Mouse (Mus musculus): ENCODE results near the gene Nipal1. TPM values are rescaled to one million over a fixed set of nuclear protein-coding genes. Genes with fewer than 3 reads are reported as not detected.

The Nipal1 gene
- polyA plus RNA-seq, 1 experiment from 2014 or later, result 0.45 TPM

DNA sequence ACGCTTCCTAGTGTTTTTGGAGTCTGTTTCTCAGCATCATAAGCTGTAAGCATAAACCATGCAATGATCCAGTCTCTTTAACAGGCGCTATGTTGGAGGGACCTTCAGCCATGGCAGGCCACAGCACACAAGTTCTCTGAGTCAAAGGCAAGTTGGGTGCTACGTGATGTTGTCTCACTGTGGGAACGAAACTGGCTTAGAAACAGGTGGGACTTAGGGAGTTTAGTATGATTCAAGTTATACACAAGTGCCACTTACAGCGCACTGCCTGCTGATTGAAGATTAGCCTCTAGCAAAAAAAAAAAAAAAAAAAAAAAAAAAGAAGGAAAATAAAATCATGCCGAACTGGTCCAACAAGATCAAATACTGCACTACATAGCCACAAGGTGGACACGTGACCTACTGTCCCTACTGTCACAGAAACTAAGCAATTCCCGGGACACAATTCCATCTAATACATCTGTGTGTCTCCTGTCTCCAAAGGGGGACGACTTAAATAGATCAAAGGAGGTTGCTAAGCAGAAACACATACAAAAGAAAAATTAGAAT lies 27.5 kb downstream of the Nipal1 start:
- WGBS, result 86% methylated on average over 9 of the region's 9 CpGs
- Histone ChIP-seq H3K4me2 (no peak overlapping the region), H3K27me3 (ENCODE audit: control insufficient read depth, insufficient read depth, low read length) (no peaks in the 10 kb centered on the region), H3K4me3 (ENCODE audit: low read depth, low read length) (no peak overlapping the region), H3K4me1 (ENCODE audit: control insufficient read depth, insufficient read depth, low read length) (peaks cover 8% of the 10 kb centered on the region; the same call in 1 of the 2 replicates), H3K9me3 (ENCODE audit: control insufficient read depth, low read length) (no peaks in the 10 kb centered on the region), H3K27ac (ENCODE audit: low read depth, low read length) (no peak overlapping the region), H3K9ac (ENCODE audit: low read length) (no peak overlapping the region), H3K36me3 (ENCODE audit: control insufficient read depth, insufficient read depth, low read length) (no peaks in the 10 kb centered on the region)
- DNase-seq (ENCODE audit: low spot score, missing footprints) (no peak), ATAC-seq (ENCODE audit: low FRiP score) (no peak)

DNA sequence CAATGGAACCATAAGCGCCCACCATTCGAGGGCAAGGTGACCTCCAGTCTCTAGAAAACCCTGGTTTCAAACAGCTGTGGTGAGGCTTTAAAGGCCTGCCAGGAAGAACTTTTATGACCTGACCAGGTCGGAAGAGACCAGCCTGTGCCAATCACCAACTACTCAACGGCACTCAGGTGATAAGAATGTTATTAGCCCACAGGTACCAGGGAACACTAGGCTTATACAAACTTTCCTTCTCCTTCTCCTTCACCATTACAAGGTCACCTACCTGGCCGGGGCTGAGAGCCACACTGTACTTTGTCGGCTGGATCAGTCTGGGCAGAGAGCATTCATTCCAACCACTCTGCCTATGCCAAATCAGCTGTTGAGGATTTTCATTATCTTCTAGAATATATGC lies 33.9 kb downstream of the Nipal1 start:
- Histone ChIP-seq H3K27me3 (ENCODE audit: control insufficient read depth, insufficient read depth, low read length) (no peaks in the 10 kb centered on the region), H3K36me3 (ENCODE audit: control insufficient read depth, insufficient read depth, low read length) (no peaks in the 10 kb centered on the region), H3K4me1 (ENCODE audit: control insufficient read depth, insufficient read depth, low read length) (no peaks in the 10 kb centered on the region), H3K4me2 (no peak overlapping the region), H3K4me3 (ENCODE audit: low read depth, low read length) (no peak overlapping the region), H3K9ac (ENCODE audit: low read length) (no peak overlapping the region), H3K27ac (ENCODE audit: low read depth, low read length) (no peak overlapping the region), H3K9me3 (ENCODE audit: control insufficient read depth, low read length) (no peaks in the 10 kb centered on the region)
- DNase-seq (ENCODE audit: low spot score, missing footprints) (no peak), ATAC-seq (ENCODE audit: low FRiP score) (no peak)
- 93% methylated on average over 6 of the region's 6 CpGs for WGBS

DNA sequence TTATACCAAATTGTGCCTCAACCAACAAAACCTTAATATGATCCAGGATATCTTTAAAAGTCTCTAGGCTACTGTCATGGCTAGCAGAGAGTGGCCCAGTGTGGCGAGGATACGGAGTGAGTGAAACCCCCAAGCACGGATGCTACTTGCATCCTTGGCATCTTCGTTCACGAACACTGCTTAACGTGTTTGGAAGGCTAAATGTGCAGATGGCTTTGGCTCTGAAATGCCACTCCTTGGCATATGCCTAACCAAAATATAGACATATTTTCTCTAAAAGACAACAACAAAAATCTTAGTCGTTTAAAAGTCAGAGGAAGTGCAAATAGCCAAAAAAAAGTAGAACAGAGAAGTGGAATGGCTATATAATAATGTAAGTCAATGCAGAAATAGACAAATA lies 42.0 kb downstream of the Nipal1 start:
- WGBS, result 92% methylated on average over 7 of the region's 7 CpGs

DNA sequence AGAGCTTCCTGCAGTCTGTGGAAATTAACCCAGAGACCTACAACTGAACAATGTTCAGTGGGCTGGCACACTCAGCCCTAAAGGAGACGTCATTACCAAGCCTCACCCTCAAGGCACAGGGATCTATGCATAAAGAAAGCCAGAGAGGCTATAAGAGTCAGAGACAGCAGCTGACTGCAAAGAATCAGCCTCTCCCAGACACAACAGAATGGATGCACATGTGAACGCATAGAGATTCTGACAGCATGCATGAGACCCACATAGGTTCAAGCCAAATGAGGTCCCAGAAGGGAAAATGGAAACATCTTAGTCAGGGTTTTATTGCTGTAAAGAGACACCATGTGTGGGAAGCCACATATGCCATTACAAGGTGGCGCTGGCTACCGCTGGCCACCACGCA lies 42.9 kb downstream of the Nipal1 start:
- no peak overlapping the region for H3K4me2 ChIP-seq
- no peak overlapping the region for H3K27ac ChIP-seq (ENCODE audit: low read depth, low read length)
- no peaks in the 10 kb centered on the region for H3K4me1 ChIP-seq (ENCODE audit: control insufficient read depth, insufficient read depth, low read length)
- WGBS, result 91% methylated on average over 5 of the region's 5 CpGs
- H3K9me3 ChIP-seq (ENCODE audit: control insufficient read depth, low read length), result no peaks in the 10 kb centered on the region
- no peak overlapping the region for H3K4me3 ChIP-seq (ENCODE audit: low read depth, low read length)
- ATAC-seq (ENCODE audit: low FRiP score) (no peak), DNase-seq (ENCODE audit: low spot score, missing footprints) (no peak)
- H3K27me3 ChIP-seq (ENCODE audit: control insufficient read depth, insufficient read depth, low read length), result no peaks in the 10 kb centered on the region
- no peaks in the 10 kb centered on the region for H3K36me3 ChIP-seq (ENCODE audit: control insufficient read depth, insufficient read depth, low read length)
- no peak overlapping the region for H3K9ac ChIP-seq (ENCODE audit: low read length)

More for the DNA sequence above, 42.0 kb downstream of the Nipal1 start:
- no peak for ATAC-seq (ENCODE audit: low FRiP score)
- H3K4me3 ChIP-seq (ENCODE audit: low read depth, low read length), result no peak overlapping the region
- no peak overlapping the region for H3K27ac ChIP-seq (ENCODE audit: low read depth, low read length)
- H3K36me3 ChIP-seq (ENCODE audit: control insufficient read depth, insufficient read depth, low read length), result no peaks in the 10 kb centered on the region
- no peaks in the 10 kb centered on the region for H3K27me3 ChIP-seq (ENCODE audit: control insufficient read depth, insufficient read depth, low read length)
- no peak overlapping the region for H3K9ac ChIP-seq (ENCODE audit: low read length)
- DNase-seq (ENCODE audit: low spot score, missing footprints), result no peak
- no peak overlapping the region for H3K4me2 ChIP-seq
- H3K9me3 ChIP-seq (ENCODE audit: control insufficient read depth, low read length), result no peaks in the 10 kb centered on the region
- no peaks in the 10 kb centered on the region for H3K4me1 ChIP-seq (ENCODE audit: control insufficient read depth, insufficient read depth, low read length)

DNA sequence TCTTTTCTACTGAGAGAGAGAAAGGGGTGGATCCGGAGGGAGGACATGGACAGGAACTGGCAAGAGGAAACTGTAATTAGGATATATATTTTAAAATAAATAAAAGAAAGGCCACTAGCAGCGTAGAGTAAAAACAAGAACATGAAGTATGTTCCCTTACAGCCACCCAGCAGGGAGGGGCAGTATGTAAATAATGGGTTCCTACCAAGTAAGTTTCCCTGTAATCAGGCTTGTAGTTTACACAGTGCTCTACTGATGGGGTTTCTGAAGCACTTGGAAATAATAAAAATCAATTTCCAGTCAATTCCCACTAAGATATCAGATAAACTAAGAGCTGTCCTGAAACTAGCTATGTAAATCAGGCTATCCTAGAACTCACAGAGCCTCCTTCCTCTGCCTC lies 47.1 kb downstream of the Nipal1 start:
- H3K36me3 ChIP-seq (ENCODE audit: control insufficient read depth, insufficient read depth, low read length), result no peaks in the 10 kb centered on the region
- H3K9me3 ChIP-seq (ENCODE audit: control insufficient read depth, low read length), result no peaks in the 10 kb centered on the region
- H3K27me3 ChIP-seq (ENCODE audit: control insufficient read depth, insufficient read depth, low read length), result no peaks in the 10 kb centered on the region
- H3K4me2 ChIP-seq, result no peak overlapping the region
- DNase-seq (ENCODE audit: low spot score, missing footprints) (no peak), ATAC-seq (ENCODE audit: low FRiP score) (no peak)
- no peak overlapping the region for H3K4me3 ChIP-seq (ENCODE audit: low read depth, low read length)
- no peaks in the 10 kb centered on the region for H3K4me1 ChIP-seq (ENCODE audit: control insufficient read depth, insufficient read depth, low read length)
- 90% methylated on average over 2 of the region's 2 CpGs for WGBS
- no peak overlapping the region for H3K9ac ChIP-seq (ENCODE audit: low read length)
- no peak overlapping the region for H3K27ac ChIP-seq (ENCODE audit: low read depth, low read length)

DNA sequence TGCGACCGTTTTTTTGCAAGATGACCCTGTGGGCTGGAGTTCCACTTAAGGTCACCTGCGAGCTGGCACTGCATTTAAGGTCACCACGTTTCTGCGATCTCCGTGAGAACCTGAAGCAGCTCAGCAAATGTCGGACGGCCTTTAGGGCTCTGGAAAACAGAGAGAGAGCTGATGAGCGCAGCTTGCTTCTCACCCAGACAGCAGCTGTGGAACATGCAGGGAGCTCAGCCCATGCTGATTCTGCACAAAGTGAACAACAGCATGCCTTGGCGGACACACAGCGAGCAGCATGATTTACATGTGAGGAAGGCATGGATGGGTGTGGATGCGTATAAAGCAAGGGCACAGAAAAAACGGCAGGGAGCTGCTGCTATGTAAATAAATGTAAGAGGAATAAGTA lies 48.9 kb downstream of the Nipal1 start:
- DNase-seq (ENCODE audit: low spot score, missing footprints) (no peak), ATAC-seq (ENCODE audit: low FRiP score) (no peak)
- Histone ChIP-seq H3K36me3 (ENCODE audit: control insufficient read depth, insufficient read depth, low read length) (no peaks in the 10 kb centered on the region), H3K9ac (ENCODE audit: low read length) (no peak overlapping the region), H3K4me2 (no peak overlapping the region), H3K4me1 (ENCODE audit: control insufficient read depth, insufficient read depth, low read length) (no peaks in the 10 kb centered on the region), H3K27ac (ENCODE audit: low read depth, low read length) (no peak overlapping the region), H3K4me3 (ENCODE audit: low read depth, low read length) (no peak overlapping the region), H3K27me3 (ENCODE audit: control insufficient read depth, insufficient read depth, low read length) (no peaks in the 10 kb centered on the region), H3K9me3 (ENCODE audit: control insufficient read depth, low read length) (peaks cover 2% of the 10 kb centered on the region; the same call in 1 of the 2 replicates)
- WGBS, result 80% methylated on average over 13 of the region's 13 CpGs

GRCm38 (mm10) chr5:72698343-72698742 lies 50.7 kb downstream of the Nipal1 start:
- H3K4me3 ChIP-seq (ENCODE audit: low read depth, low read length), result no peak overlapping the region
- H3K27me3 ChIP-seq (ENCODE audit: control insufficient read depth, insufficient read depth, low read length), result no peaks in the 10 kb centered on the region
- 75% methylated on average over 3 of the region's 3 CpGs for WGBS

DNA sequence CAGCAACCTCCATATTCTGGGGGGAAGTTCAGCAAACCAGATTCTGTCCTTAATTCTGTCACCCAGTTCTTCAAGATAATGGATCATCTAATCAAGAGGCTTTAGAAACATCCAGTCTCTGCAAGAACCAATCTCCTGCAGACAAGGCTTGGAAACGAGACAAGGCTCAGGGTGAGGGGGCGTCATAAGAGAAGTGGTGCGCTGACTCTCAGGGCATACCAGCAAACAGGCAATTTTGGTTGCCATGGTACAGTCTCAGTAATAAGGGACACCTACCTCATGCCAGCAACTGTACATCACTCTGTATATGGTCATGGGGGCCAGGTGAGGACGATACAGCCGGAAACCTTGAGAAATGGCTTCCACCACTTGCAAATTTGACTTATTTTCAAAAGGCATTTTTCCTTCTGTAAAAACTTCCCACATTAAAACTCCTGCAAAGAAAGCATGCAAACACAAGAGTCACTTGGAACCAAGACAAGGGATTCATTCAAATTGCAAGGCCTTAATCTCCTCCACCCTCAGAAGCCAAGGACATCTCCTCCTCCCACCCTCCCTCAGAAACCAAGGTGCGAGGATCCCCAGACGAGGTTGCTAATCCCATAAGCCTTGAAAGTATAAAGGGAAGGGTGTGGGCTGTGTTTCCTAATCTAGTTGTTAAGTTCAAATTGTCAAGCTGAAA lies 51.4 kb downstream of the Nipal1 start:
- 53% methylated on average over 7 of the region's 7 CpGs for WGBS
- Histone ChIP-seq H3K9ac (ENCODE audit: low read length) (no peak overlapping the region), H3K9me3 (ENCODE audit: control insufficient read depth, low read length) (peaks cover 2% of the 10 kb centered on the region; the same call in 1 of the 2 replicates), H3K27ac (ENCODE audit: low read depth, low read length) (no peak overlapping the region), H3K4me3 (ENCODE audit: low read depth, low read length) (no peak overlapping the region), H3K36me3 (ENCODE audit: control insufficient read depth, insufficient read depth, low read length) (no peaks in the 10 kb centered on the region), H3K27me3 (ENCODE audit: control insufficient read depth, insufficient read depth, low read length) (no peaks in the 10 kb centered on the region), H3K4me2 (no peak overlapping the region), H3K4me1 (ENCODE audit: control insufficient read depth, insufficient read depth, low read length) (no peaks in the 10 kb centered on the region)
- ATAC-seq (ENCODE audit: low FRiP score) (no peak), DNase-seq (ENCODE audit: low spot score, missing footprints) (no peak)

More at GRCm38 (mm10) chr5:72698343-72698742, 50.7 kb downstream of the Nipal1 start:
- H3K4me2 ChIP-seq, result no peak overlapping the region
- H3K36me3 ChIP-seq (ENCODE audit: control insufficient read depth, insufficient read depth, low read length), result no peaks in the 10 kb centered on the region
- no peak overlapping the region for H3K27ac ChIP-seq (ENCODE audit: low read depth, low read length)
- H3K4me1 ChIP-seq (ENCODE audit: control insufficient read depth, insufficient read depth, low read length), result no peaks in the 10 kb centered on the region
- no peak for DNase-seq (ENCODE audit: low spot score, missing footprints)
- no peak overlapping the region for H3K9ac ChIP-seq (ENCODE audit: low read length)
- peaks cover 2% of the 10 kb centered on the region; the same call in 1 of the 2 replicates for H3K9me3 ChIP-seq (ENCODE audit: control insufficient read depth, low read length)
- ATAC-seq (ENCODE audit: low FRiP score), result no peak

GRCm38 (mm10) chr5:72699500-72699818 lies 51.9 kb downstream of the Nipal1 start:
- whole genome bisulfite sequencing, result 14% methylated on average over 2 of the region's 2 CpGs
- H3K36me3 ChIP-seq (ENCODE audit: control insufficient read depth, insufficient read depth, low read length), result no peaks in the 10 kb centered on the region
- no peak overlapping the region for H3K9ac ChIP-seq (ENCODE audit: low read length)
- H3K4me2 ChIP-seq, result no peak overlapping the region
- no peaks in the 10 kb centered on the region for H3K27me3 ChIP-seq (ENCODE audit: control insufficient read depth, insufficient read depth, low read length)
- no peak overlapping the region for H3K27ac ChIP-seq (ENCODE audit: low read depth, low read length)
- DNase-seq (ENCODE audit: low spot score, missing footprints) (no peak), ATAC-seq (ENCODE audit: low FRiP score) (no peak)
- H3K4me3 ChIP-seq (ENCODE audit: low read depth, low read length), result no peak overlapping the region
- no peaks in the 10 kb centered on the region for H3K4me1 ChIP-seq (ENCODE audit: control insufficient read depth, insufficient read depth, low read length)
- H3K9me3 ChIP-seq (ENCODE audit: control insufficient read depth, low read length), result peaks cover 2% of the 10 kb centered on the region; the same call in 1 of the 2 replicates
